Mouse (Mus musculus): ENCODE data around the gene Eml2. TPM values are rescaled to one million over a fixed set of nuclear protein-coding genes. Genes with fewer than 3 reads are reported as not detected.
A peak's percentile ranks its signal among the peaks of the same experiment; 100 is the strongest.

Eml2 gene
- polyA plus RNA-seq, 1 experiment from 2014 or later: 23.5 TPM

DNA sequence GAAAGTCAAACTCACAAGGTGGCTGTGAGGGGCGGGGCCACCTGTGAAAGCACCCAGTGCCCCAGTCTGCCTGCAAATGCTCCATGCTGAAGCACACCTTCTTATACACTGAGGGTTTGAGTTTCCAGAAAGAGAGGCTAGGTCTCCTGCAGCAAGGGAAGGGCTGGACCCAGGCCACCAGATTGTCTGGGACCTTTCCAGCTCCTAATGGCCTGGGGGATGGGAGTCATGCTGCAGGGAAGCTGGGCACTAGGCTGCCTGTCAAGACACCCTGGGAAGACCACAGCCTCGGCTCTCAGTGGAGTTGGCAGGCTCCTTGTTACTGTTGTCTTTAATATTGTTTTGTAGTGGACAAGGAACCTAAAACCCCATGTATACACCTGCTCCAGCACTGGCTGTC lies 60.2 kb downstream of the Eml2 start:
- H3K9me3 ChIP-seq (replicated peaks; ENCODE audit: control insufficient read depth, low read length): no peaks in the 10 kb centered on the region
- H3K4me3 ChIP-seq (ENCODE audit: low read length): no peak overlapping the region
- WGBS: 49% methylated on average over 2 of the region's 2 CpGs
- peak overlapping the region; percentile 34 for H3K9ac ChIP-seq (ENCODE audit: low read length)
- no peaks in the 10 kb centered on the region for H3K27me3 ChIP-seq (ENCODE audit: control insufficient read depth, insufficient read depth, low read length)
- H3K4me2 ChIP-seq (ENCODE audit: low read depth, low read length): peak overlapping the region; percentile 16; the same call in 1 of the 2 replicates
- ATAC-seq (replicated peaks; ENCODE audit: extremely low read depth, insufficient read depth, low FRiP score): no peak
- H3K4me1 ChIP-seq (ENCODE audit: control insufficient read depth, insufficient read depth, low read length): peaks cover 51% of the 10 kb centered on the region
- no peaks in the 10 kb centered on the region for H3K36me3 ChIP-seq (ENCODE audit: control insufficient read depth, insufficient read depth)
- peak overlapping the region; percentile 84 for H3K27ac ChIP-seq (ENCODE audit: low read length)

DNA sequence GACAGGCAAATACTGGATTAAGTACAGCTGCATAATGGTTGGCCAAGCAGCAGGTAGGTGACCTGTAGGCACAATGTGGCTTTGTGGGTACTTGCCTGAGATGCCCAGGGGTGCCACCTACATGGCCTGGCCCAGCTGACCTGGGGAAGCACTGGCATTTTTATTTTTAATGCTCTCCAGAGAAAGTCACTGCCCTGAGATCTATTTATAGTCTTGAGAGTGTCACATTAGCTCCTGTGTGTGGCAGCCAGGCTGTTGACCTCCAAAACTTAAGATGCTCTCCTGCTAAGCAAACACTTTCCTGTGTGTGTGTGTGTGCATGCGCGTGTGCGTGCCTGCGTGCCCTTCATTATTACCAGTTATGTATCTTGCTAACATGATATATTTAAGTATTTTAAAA lies 62.1 kb downstream of the Eml2 start:
- no peaks in the 10 kb centered on the region for H3K9me3 ChIP-seq (replicated peaks; ENCODE audit: control insufficient read depth, low read length)
- H3K36me3 ChIP-seq (ENCODE audit: control insufficient read depth, insufficient read depth): no peaks in the 10 kb centered on the region
- 0 out of 2 replicates have a peak, but pooled peaks have one; percentile 30 for ATAC-seq (replicated peaks; ENCODE audit: extremely low read depth, insufficient read depth, low FRiP score)
- H3K4me2 ChIP-seq (ENCODE audit: low read depth, low read length): peak overlapping the region; percentile 41; the same call in 1 of the 2 replicates
- peak overlapping the region; percentile 94 for H3K27ac ChIP-seq (ENCODE audit: low read length)
- 57% methylated on average over 4 of the region's 4 CpGs for WGBS
- H3K9ac ChIP-seq (ENCODE audit: low read length): peak overlapping the region; percentile 50
- no peak overlapping the region for H3K4me3 ChIP-seq (ENCODE audit: low read length)
- H3K27me3 ChIP-seq (ENCODE audit: control insufficient read depth, insufficient read depth, low read length): no peaks in the 10 kb centered on the region
- H3K4me1 ChIP-seq (ENCODE audit: control insufficient read depth, insufficient read depth, low read length): peaks cover 45% of the 10 kb centered on the region

DNA sequence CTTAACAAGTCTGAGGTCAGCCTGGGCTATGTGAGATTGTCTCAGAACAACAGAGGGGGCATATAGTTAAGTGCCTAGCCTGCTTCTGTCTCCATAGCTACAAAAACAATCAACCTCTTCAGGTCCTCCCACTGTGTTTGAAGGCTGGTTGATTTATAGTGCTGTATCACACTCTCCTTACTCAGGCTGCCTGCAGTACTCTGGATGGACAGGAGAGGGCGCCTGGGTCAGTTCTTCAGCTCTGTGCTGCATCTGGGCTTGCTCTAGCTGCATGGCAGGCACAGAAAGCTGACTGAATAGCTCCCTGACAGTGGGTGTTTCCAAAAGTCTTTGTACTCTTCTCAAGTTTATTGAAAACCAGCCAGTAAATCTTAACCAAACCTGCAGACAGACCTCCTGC lies 63.2 kb downstream of the Eml2 start:
- Histone ChIP-seq H3K27ac (ENCODE audit: low read length) (peak overlapping the region; percentile 94), H3K9ac (ENCODE audit: low read length) (peak overlapping the region; percentile 21; the same call in 1 of the 2 replicates)
- WGBS: 0% methylated on average over 1 of the region's 1 CpGs

DNA sequence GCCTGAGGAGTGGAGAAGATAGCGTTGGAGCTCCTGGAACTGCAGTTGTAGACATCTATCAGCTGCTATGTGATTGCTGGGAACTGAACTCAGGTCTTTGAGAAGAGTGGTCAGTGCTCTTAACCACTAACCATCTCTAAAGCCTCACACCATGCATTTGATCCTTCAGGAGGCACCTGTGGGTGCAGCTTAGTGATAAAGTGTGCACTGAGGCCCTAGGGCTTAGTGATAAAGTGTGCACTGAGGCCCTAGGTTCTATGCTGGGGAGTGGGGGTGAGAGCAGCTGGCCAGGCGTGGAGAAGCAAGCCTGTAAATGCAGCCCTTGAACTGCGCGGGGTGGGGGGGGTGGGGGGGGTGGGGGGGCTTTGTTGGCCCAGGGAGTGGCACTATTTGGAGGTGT lies 63.8 kb downstream of the Eml2 start:
- H3K27me3 ChIP-seq (ENCODE audit: control insufficient read depth, insufficient read depth, low read length): no peaks in the 10 kb centered on the region
- no peaks in the 10 kb centered on the region for H3K9me3 ChIP-seq (replicated peaks; ENCODE audit: control insufficient read depth, low read length)
- H3K27ac ChIP-seq (ENCODE audit: low read length): 0 out of 2 replicates have a peak overlapping the region, but pooled peaks have one; percentile 19
- no peak overlapping the region for H3K4me3 ChIP-seq (ENCODE audit: low read length)
- peak overlapping the region; percentile 21; the same call in 1 of the 2 replicates for H3K9ac ChIP-seq (ENCODE audit: low read length)
- WGBS: 68% methylated on average over 4 of the region's 4 CpGs
- ATAC-seq (replicated peaks; ENCODE audit: extremely low read depth, insufficient read depth, low FRiP score): no peak
- no peak overlapping the region for H3K4me2 ChIP-seq (ENCODE audit: low read depth, low read length)
- H3K36me3 ChIP-seq (ENCODE audit: control insufficient read depth, insufficient read depth): peaks cover under 1% of the 10 kb centered on the region
- peaks cover 43% of the 10 kb centered on the region for H3K4me1 ChIP-seq (ENCODE audit: control insufficient read depth, insufficient read depth, low read length)

More for the DNA sequence above, 63.2 kb downstream of the Eml2 start:
- no peaks in the 10 kb centered on the region for H3K9me3 ChIP-seq (replicated peaks; ENCODE audit: control insufficient read depth, low read length)
- H3K4me2 ChIP-seq (ENCODE audit: low read depth, low read length): no peak overlapping the region
- H3K4me3 ChIP-seq (ENCODE audit: low read length): no peak overlapping the region
- peak; percentile 76 for ATAC-seq (replicated peaks; ENCODE audit: extremely low read depth, insufficient read depth, low FRiP score)
- H3K36me3 ChIP-seq (ENCODE audit: control insufficient read depth, insufficient read depth): no peaks in the 10 kb centered on the region
- peaks cover 45% of the 10 kb centered on the region for H3K4me1 ChIP-seq (ENCODE audit: control insufficient read depth, insufficient read depth, low read length)
- no peaks in the 10 kb centered on the region for H3K27me3 ChIP-seq (ENCODE audit: control insufficient read depth, insufficient read depth, low read length)

DNA sequence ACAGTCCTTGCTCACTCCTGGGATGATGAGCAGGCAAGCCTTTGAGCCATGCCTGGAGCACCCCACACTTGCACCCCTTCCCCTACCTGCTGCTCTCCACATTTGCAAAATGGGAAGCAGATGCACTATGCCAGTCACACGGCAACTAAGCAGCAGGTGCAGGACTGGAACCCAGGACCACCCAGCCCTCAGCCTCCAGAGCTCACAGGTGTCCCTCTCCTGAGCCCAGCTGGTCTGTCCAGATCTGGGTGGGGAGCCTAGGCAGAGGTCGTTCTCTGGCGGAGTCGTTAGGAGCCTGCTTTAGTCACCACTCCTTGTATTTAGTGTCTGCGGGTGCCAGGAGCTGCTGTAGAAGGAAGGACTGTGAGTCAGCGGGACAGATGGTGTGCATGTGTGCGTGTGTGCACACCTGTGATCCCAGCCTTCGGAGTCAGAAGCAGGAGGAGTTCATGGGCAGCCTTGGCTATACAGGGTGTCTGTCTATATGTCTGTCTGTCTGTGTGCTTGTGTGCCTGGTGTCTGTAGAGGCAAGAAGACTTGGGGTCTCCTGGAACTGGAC lies 64.8 kb downstream of the Eml2 start:
- Histone ChIP-seq H3K36me3 (ENCODE audit: control insufficient read depth, insufficient read depth) (peaks cover 10% of the 10 kb centered on the region), H3K9ac (ENCODE audit: low read length) (no peak overlapping the region), H3K4me3 (ENCODE audit: low read length) (no peak overlapping the region), H3K4me1 (ENCODE audit: control insufficient read depth, insufficient read depth, low read length) (peaks cover 33% of the 10 kb centered on the region), H3K9me3 (replicated peaks; ENCODE audit: control insufficient read depth, low read length) (no peaks in the 10 kb centered on the region), H3K27me3 (ENCODE audit: control insufficient read depth, insufficient read depth, low read length) (no peaks in the 10 kb centered on the region), H3K4me2 (ENCODE audit: low read depth, low read length) (no peak overlapping the region), H3K27ac (ENCODE audit: low read length) (no peak overlapping the region)
- WGBS: 90% methylated on average over 8 of the region's 8 CpGs
- no peak for ATAC-seq (replicated peaks; ENCODE audit: extremely low read depth, insufficient read depth, low FRiP score)

DNA sequence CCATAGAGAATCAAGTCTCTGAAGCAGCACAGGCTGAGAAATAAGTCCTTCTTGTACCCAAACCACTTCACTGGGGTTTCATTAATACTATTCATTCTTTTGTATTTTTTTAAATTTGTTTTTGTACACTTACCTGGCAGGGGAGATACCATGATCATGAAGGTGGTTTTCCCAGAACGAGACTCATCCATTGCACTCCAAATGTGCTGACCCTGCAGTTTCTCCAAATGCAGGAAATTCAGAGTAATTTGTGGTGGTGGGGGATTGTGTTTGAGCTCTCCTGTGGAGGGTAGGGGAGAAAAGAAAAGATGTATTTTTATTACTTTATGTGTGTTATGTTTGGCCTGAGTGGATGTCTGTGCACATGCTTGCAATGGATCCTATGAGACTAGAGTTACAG lies 65.8 kb downstream of the Eml2 start:
- Histone ChIP-seq H3K9ac (ENCODE audit: low read length) (no peak overlapping the region), H3K27ac (ENCODE audit: low read length) (no peak overlapping the region), H3K9me3 (replicated peaks; ENCODE audit: control insufficient read depth, low read length) (no peaks in the 10 kb centered on the region), H3K4me2 (ENCODE audit: low read depth, low read length) (no peak overlapping the region), H3K4me1 (ENCODE audit: control insufficient read depth, insufficient read depth, low read length) (peaks cover 23% of the 10 kb centered on the region), H3K27me3 (ENCODE audit: control insufficient read depth, insufficient read depth, low read length) (no peaks in the 10 kb centered on the region), H3K4me3 (ENCODE audit: low read length) (no peak overlapping the region), H3K36me3 (ENCODE audit: control insufficient read depth, insufficient read depth) (peaks cover 10% of the 10 kb centered on the region)
- ATAC-seq (replicated peaks; ENCODE audit: extremely low read depth, insufficient read depth, low FRiP score): no peak
- 90% methylated on average over 1 of the region's 1 CpGs for WGBS

DNA sequence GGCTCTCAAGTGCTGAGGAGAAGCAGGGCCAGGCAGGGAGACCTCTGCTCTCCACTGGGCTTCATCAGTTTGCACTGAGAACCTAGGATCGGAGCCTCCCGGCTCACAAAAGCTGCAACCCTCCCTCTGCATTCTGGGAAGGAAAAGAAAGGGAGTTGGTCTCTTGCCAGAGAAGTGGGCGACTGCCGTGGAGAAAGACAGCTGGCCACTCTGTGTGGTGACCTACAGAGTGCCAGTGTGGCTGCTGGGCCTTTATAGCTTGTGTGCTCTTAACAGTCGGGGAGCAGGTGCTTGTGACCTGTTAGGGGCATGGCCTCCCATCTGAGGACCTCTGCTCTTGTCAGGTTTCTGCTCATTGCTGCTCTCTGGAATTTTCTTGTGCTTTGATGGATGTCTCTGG lies 67.6 kb downstream of the Eml2 start:
- no peak overlapping the region for H3K27ac ChIP-seq (ENCODE audit: low read length)
- no peaks in the 10 kb centered on the region for H3K9me3 ChIP-seq (replicated peaks; ENCODE audit: control insufficient read depth, low read length)
- H3K4me2 ChIP-seq (ENCODE audit: low read depth, low read length): no peak overlapping the region
- H3K4me3 ChIP-seq (ENCODE audit: low read length): no peak overlapping the region
- no peak for ATAC-seq (replicated peaks; ENCODE audit: extremely low read depth, insufficient read depth, low FRiP score)
- H3K36me3 ChIP-seq (ENCODE audit: control insufficient read depth, insufficient read depth): peaks cover 12% of the 10 kb centered on the region
- WGBS: 59% methylated on average over 5 of the region's 5 CpGs
- peaks cover 10% of the 10 kb centered on the region for H3K4me1 ChIP-seq (ENCODE audit: control insufficient read depth, insufficient read depth, low read length)
- no peak overlapping the region for H3K9ac ChIP-seq (ENCODE audit: low read length)
- H3K27me3 ChIP-seq (ENCODE audit: control insufficient read depth, insufficient read depth, low read length): no peaks in the 10 kb centered on the region

DNA sequence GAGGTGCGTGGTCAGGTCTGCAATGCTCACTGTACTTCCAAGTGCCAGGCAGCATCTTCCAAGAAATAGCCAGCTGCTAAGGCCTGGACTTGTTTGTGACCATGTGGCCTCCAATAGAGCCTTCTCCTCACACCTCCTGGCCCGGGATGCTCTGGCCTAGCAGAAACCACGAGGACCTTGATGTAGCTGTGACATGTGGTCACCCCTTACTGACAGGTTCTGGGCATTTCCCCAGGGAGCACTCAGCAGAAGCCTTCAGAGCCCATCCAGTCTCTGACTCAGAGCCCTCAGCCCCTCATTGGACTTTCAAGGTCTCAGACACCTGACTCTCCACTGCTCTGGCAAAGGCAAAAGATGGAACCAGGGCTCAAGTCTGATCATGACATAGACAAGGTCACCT lies 68.9 kb downstream of the Eml2 start:
- H3K4me1 ChIP-seq (ENCODE audit: control insufficient read depth, insufficient read depth, low read length): no peaks in the 10 kb centered on the region
- no peak overlapping the region for H3K4me2 ChIP-seq (ENCODE audit: low read depth, low read length)
- H3K36me3 ChIP-seq (ENCODE audit: control insufficient read depth, insufficient read depth): peaks cover 12% of the 10 kb centered on the region
- no peak for ATAC-seq (replicated peaks; ENCODE audit: extremely low read depth, insufficient read depth, low FRiP score)
- no peaks in the 10 kb centered on the region for H3K27me3 ChIP-seq (ENCODE audit: control insufficient read depth, insufficient read depth, low read length)
- H3K4me3 ChIP-seq (ENCODE audit: low read length): no peak overlapping the region
- H3K9me3 ChIP-seq (replicated peaks; ENCODE audit: control insufficient read depth, low read length): no peaks in the 10 kb centered on the region
- H3K9ac ChIP-seq (ENCODE audit: low read length): no peak overlapping the region
- WGBS: 69% methylated on average over 3 of the region's 3 CpGs
- H3K27ac ChIP-seq (ENCODE audit: low read length): no peak overlapping the region

DNA sequence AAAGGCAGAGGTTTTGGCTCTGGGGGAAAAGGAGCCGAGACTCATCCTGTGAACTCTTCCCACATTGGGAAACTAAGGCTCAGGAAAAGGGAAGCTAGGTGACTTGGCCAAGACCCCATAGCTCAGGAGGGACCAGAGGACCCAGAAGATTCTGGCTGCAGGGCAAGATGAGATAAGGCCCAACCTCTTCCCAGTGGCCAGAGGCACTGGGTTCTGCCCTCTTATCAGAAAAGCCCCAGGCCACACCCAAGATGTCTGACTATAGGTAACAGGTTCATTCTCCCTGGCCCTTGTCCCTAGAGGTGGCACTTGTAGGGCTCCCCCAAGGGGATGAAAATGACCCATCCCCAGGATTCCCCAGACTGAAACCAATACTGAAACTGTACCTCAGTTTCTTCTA lies 70.6 kb downstream of the Eml2 start:
- no peak overlapping the region for H3K27ac ChIP-seq (ENCODE audit: low read length)
- H3K9ac ChIP-seq (ENCODE audit: low read length): no peak overlapping the region
- no peaks in the 10 kb centered on the region for H3K9me3 ChIP-seq (replicated peaks; ENCODE audit: control insufficient read depth, low read length)
- ATAC-seq (replicated peaks; ENCODE audit: extremely low read depth, insufficient read depth, low FRiP score): no peak
- 87% methylated on average over 1 of the region's 1 CpGs for WGBS
- H3K4me1 ChIP-seq (ENCODE audit: control insufficient read depth, insufficient read depth, low read length): no peaks in the 10 kb centered on the region
- H3K4me2 ChIP-seq (ENCODE audit: low read depth, low read length): no peak overlapping the region
- peaks cover 12% of the 10 kb centered on the region for H3K36me3 ChIP-seq (ENCODE audit: control insufficient read depth, insufficient read depth)
- H3K4me3 ChIP-seq (ENCODE audit: low read length): no peak overlapping the region
- no peaks in the 10 kb centered on the region for H3K27me3 ChIP-seq (ENCODE audit: control insufficient read depth, insufficient read depth, low read length)

All from heart, embryonic 16.5 days (tissue).